Mouse (Mus musculus) embryo, embryonic 10.5 days (tissue): ENCODE measurements at regions not wholly inside any gene's neighbourhood (a gene's known extent, or its start where the extent isn't known, plus 50 kb on each side); places are given as distances from the start of the nearest gene placed in this dataset.
A peak's percentile ranks its signal among the peaks of the same experiment; 100 is the strongest.

Experiments
- DNase-seq: peaks from one replicate; pipeline ENCODE4 v3.0.0-alpha.2; 2015; ENCODE audit warnings: low spot score

- DNase-seq, result no peak
Observed at GRCm38 (mm10) chr14:55301996-55302395, 80.2 kb downstream of the Dhrs2 start.

GRCm38 (mm10) chr14:55313615-55314014 is 91.8 kb downstream of the Dhrs2 start:
- no peak for DNase-seq

DNA sequence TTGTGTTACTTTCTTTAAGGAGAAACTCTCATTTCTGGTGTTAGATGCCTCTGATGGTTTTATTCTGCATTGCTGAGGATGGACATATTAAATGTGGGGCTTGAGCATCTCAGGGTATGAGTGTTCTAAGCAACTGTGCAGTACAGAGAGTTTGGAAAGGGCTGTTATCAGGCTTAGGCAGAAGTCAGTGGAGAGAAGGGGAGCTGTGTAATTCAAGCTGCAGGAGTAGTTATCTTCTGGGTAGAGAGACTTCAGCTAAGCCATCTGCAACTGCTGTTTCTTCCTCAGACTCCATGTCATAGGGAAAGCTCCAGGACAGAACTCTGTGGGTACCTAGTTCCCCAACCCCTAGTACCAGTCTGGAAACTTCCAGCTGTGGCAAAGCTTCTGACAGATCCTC is 102.1 kb downstream of the Dhrs2 start:
- no peak for DNase-seq

- no peak for DNase-seq
Observed at GRCm38 (mm10) chr14:55324335-55324734, 102.5 kb downstream of the Dhrs2 start.

GRCm38 (mm10) chr14:55333812-55334211 is 112.0 kb downstream of the Dhrs2 start:
- DNase-seq, result no peak

DNA sequence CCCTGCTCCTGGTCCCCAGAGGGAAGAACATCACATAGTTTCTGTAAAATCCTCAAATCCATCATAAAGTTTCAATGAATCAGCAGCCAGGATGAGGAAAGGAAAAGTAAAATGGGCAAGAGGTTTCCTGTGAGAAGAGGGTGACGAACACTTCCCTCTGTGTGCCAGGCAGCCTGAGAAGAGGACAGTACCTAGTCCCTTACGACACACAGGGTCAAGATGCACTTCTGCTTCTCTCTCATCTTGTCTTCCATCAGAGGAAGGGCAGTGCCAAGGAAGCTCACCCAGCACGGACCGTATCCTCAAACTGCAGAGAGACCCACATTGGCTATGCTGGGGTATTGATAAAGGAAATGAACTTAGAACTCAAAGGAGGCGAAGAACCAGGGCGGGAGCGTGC is 112.5 kb downstream of the Dhrs2 start:
- DNase-seq, result no peak

- DNase-seq, result no peak
Observed at GRCm38 (mm10) chr14:55335586-55335985, 113.8 kb downstream of the Dhrs2 start.

DNA sequence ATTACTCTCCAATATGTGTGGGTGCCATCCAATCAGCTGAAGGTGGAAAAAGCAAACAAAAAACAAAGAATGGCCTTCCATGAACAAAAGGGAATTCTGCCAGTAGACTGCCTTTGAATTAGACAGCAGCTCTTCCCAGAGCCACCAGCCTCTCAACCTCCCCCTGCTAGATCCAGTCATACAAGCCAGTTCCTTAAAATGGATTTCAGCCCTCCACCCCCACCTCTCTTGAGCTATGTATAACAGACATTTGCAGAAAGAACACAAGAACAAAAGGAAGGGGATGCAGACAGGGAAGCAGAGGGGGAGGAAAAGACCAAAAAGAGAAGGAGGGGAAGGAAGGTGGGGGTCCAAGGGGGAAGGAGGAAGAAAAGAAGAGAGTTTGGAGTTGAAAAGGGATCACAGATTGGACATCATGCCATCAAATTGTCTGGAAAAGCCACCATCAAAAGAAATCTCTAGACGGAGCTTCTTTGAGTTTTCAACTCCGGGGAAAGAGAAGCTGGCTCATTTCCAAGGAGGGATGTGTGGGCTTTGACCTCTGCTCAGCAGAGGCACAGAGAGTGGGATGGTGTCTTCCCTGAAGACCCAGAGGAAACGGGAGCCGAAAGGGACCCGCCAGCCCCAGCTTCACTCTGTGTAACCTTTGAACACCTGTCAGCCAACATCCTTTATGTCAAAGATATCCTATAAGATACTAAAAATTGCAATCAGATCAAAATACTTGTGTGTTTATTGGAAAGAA is 114.8 kb downstream of the Dhrs2 start:
- peak; percentile 42 for DNase-seq

DNA sequence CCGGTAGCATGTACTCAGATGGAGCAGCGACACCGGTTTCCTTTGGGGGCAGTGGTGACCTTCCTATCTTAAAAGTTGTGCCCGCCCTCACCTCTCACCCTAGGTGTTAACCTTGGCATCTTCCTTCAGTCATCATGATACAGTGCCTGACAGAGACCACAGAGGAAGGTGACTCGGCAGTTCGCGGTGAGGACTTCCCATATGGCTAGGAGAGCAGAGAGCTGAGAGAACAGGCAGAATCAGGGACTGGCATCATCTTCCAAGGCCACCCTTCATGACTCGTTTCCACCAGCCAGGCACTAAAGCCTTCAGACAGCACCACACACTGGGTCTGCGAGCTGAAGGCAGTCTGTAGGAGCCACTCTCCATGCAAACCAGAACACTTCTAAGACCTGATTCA is 116.2 kb downstream of the Dhrs2 start:
- no peak for DNase-seq

GRCm38 (mm10) chr14:55338500-55338899 is 116.7 kb downstream of the Dhrs2 start:
- DNase-seq, result no peak

- DNase-seq, result no peak
Observed at GRCm38 (mm10) chr14:55339036-55339614, 117.3 kb downstream of the Dhrs2 start.

DNA sequence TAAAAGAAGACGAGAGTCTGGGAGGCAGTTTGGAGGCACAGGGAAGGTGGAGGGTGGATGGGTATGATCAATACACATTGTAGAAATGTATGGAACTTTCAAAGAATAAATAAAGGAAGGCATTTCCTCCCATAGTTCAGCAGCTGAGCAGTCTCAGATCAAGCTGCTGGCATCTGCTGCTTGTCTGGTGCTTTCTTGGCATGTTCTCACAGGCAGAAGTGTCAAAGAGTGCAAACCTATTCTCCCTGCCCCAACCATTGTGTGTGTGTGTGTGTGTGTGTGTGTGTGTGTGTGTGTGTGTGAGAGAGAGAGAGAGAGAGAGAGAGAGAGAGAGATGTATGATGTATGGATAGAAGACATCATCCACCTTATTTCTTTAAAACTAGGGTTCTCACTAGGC is 121.5 kb downstream of the Dhrs2 start:
- DNase-seq, result no peak

DNA sequence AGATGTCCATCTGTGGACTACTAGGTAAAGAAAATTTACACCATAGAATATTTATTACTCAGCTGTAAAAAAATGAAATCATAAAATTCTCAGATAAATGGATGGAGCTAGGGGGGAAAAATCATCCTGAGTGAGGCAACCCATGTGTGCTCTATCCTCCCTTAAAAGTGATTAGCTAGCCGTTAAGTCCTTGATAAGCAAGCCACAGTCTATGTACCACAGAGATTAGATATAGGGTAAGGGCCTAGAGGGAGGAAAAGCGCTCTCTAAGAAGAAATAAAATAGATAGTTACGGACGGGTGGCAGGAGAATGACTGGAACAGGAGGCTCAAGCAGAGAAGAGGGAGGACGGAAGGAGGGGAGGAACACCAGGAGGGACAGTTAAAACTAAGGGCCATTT is 122.1 kb downstream of the Dhrs2 start:
- no peak for DNase-seq

DNA sequence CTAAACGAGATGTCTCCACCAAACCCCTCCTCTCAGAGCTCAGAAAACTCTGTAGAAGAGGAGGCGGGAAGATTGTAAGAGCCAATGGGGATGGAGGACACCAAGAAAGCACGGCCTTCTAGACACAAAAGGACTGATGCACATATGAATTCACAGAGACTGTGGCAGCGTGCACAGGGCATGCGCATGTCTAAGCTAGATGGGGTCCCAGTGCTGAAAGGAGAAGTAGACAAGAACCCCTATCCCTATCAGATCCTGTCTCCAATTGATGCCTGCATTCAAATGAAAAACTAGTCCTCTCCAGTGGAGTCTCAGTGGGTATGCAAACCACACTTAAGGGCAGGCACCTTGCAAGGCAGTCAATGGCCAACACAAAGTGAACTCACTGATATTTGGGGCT is 123.3 kb downstream of the Dhrs2 start:
- no peak for DNase-seq

DNA sequence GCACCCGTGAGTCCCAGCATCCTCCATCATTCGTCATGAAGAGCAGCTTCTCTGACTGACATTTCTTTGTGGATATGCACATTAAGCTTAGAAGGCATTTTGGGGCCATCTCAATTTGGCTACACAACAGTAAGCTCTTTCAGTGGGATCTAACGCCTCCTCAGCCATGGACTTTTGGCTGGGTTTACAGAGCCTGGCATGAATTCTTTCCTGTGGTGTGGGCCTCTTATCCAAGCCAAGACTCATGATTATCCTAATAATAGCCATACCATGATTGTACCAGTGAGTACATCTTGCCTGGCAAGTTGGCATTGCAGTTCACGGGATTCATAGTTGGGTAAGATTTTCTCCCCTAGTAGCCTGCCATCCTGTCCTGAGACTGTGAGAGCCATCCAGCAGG is 126.3 kb downstream of the Dhrs2 start:
- DNase-seq, result no peak

- DNase-seq, result no peak
Observed at GRCm38 (mm10) chr14:55357258-55357657, 121.3 kb upstream of the Dhrs4 start.

DNA sequence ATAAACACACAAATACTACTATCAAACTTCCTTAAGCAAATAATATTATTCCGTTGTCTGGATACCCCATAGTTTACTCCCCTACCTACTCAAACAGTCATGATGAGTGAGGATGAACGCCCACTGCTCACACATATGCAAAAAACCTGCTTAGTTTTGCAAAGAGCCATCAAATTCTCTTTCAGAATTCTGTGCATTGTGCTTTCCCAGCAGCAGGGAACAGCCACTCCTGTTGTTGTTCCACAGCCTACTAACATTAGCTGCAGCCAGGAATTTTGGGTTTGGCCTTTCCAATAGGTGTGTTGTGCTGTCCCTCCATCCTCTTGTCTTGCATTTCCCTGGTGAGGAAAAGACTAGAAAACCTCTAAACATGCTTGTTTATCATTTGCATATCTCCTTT is 120.1 kb upstream of the Dhrs4 start:
- no peak for DNase-seq

DNA sequence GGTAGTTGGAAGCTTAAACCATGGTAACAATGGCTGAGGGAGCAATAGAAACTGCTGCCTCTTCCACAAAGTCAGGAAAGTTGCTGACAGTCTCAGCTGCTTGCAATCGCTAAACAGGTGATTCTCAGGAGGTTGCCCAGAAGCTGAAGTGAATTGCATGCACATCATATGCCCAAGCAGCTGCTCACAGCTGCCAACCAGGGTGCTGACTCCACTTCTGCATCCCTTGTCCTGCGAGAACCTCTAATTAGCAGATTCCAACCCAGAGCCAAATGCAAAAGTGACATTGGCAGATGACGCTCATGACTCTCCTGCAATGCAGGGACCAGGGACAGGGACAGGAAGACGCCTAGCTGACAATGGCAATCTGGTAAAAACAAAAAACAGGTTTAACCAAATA is 116.2 kb upstream of the Dhrs4 start:
- DNase-seq, result no peak

GRCm38 (mm10) chr14:55362757-55363156 is 115.8 kb upstream of the Dhrs4 start:
- DNase-seq, result no peak

DNA sequence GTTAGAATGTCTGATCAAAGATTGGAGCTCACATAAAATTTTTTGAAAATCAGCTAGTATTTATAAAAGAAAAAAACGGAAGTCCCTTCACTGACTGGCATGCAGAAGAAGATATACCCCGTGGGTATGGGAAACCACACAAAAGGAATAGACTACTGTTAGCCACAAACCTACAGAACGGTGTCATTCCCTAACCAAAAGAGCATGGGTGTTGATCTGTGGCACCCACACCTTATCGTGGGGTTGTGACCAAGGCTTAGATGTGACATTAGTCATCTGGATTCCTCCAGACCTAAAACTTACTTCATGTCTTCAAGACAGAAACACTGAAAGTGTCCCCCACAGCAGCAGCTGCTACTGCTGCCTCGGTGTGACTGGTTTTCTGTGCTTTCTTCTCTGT is 108.2 kb upstream of the Dhrs4 start:
- DNase-seq, result no peak

- no peak for DNase-seq
Observed at GRCm38 (mm10) chr14:55372960-55373359, 105.6 kb upstream of the Dhrs4 start.

GRCm38 (mm10) chr14:55386773-55387172 is 91.8 kb upstream of the Dhrs4 start:
- peak; percentile 6 for DNase-seq

GRCm38 (mm10) chr14:55387378-55387777 is 91.2 kb upstream of the Dhrs4 start:
- peak; percentile 12 for DNase-seq

DNA sequence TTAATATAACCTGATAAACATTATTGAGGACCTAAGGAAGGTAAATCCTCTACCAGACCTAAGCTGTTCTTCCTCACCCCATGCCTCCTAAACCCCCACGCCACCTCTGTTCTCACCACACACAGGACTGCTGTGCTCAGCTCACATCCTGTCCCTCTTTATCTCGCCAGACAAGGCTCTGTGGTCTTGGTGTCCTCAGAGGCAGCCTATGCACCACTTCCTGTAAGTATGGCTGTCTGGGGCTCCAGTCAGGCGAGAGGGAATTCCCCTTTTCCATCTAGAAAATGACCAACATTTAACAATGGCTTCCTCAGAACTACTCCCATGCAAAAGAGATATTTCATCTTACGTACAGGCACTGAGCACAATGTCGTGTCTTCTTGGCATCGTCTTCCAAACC is 86.2 kb upstream of the Dhrs4 start:
- DNase-seq, result no peak
